Mouse (Mus musculus): Measurements from ENCODE around the gene Abhd13. TPM values are rescaled to one million over a fixed set of nuclear protein-coding genes. Genes with fewer than 3 reads are reported as not detected.

Abhd13 gene
- total RNA-seq (2012; rRNA removed): 26.4 and 28.5 TPM in 2 replicates

DNA sequence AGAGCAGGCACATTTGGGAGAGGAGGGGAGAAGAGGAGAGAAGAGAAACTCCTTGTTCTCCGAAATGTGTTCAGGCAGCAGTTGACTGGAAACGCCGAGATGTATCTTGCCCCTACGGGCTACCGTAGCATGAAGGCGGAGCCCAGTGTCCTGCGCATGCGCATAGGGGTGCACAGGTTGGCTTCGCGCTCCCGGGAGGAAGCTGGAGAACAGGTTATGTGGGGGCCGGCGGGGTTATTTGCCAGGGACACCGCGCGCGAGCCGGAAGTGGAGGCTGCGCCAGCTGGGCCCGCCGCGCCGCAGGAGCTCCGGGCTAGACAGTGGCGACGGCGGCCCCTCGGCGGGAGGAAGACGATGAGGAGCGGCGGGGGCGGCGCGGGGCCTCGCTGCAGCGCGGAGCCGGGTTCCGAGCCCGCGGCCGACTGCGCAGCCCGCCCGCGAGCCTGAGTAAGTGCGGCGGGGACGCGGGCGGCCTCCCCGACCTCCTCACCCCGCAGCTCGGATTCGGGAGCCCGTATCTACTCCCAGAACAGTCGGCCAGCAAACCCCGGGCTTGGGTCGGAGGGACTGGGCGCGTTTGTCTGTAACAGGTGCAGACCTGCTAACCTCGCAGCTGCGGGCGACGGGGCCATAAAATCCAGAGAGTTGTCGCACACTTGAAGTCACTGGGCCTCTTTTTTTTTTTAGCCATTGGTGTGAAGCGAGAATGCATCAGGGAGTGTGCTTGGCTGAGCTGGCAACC, at the start of gene Abhd13, which contains the start of gene Lig4:
Gene Abhd13, plus strand, starts transcription at position 135 of the 742 bp plus-strand sequence.
Gene Lig4, minus strand, starts transcription at position 114 of the 742 bp plus-strand sequence.
- Histone ChIP-seq H3K4me1 (ENCODE audit: control insufficient read depth in 2 of 2, insufficient read depth in 2 of 2, low read length in 2 of 2, poor library complexity in 1 of 2) (no peaks in the 10 kb centered on the region; a peak in 1 of 4 replicates), H3K27ac (ENCODE audit: insufficient read depth, low read depth, low read length, poor library complexity, severe bottlenecking) (no peak within 1 kb of the TSS), H3K9ac (ENCODE audit: insufficient read depth, low read depth, low read length, poor library complexity, severe bottlenecking) (peak within 1 kb of the TSS; percentile 94), H3K9me3 (ENCODE audit: control insufficient read depth, insufficient read depth, low read depth, low read length) (no peaks in the 10 kb centered on the region), H3K4me3 (ENCODE audit: insufficient read depth in 1 of 2, low read depth in 1 of 2, low read length in 2 of 2, poor library complexity in 1 of 2, severe bottlenecking in 1 of 2) (peak within 1 kb of the TSS; percentile 80 to 81), H3K36me3 (ENCODE audit: control insufficient read depth, insufficient read depth, low read length, poor library complexity, severe bottlenecking) (peaks cover 2% of the 10 kb centered on the region)
- peak; percentile 94 for DNase-seq (ENCODE audit: low read depth, low spot score)
- in situ Hi-C loops (cut with MboI; ENCODE audit: low sequenced_read_pairs in 2 of 2, unreplicated experiment in 2 of 2): no loop called here
- TF ChIP-seq MAFK (IDR thresholded peaks at IDR 0.05; ENCODE audit: insufficient read depth, low read depth, low read length) (no peak), HCFC1 (IDR thresholded peaks at IDR 0.05; ENCODE audit: borderline replicate concordance, insufficient read depth, low read length) (peak; percentile 87), ZC3H11A (IDR thresholded peaks at IDR 0.05; ENCODE audit: borderline replicate concordance, low read depth, low read length) (no peak), CHD2 (IDR thresholded peaks at IDR 0.05; ENCODE audit: low read depth, low read length) (no peak), ZNF384 (IDR thresholded peaks at IDR 0.05; ENCODE audit: low read depth, low read length) (no peak)

DNA sequence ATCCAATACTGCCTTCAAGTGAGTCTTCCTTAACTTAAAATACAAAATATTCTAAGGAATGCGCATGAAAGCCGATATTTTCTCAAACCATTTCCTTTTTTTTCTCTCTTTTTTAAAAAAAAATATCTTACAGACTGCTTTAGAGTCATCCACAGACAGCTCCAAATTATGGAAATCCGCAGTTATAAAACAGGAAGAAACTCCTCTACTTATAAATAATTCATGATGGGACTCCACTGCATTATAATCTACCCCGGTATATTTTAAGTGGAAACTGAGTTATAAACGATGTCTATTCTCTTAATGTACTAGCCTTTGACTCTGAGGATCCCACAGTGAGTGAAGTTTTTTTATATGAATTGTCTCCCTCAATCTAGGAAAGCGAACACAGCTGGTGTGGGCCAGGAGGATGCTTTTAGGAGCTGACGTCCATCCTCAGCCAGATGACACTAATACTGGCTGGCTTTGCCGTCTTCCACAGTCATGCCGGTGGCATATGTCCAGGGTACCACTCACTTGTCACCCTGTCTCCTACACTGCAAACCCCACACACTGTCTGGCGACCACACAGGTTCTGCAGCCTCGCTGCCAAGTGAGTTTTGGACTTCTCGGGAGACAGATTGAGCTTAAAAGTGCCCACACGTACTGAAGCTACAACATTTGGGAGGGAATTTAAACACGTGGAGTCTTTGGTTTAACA, 47.6 kb upstream of the Abhd13 start:
- H3K4me3 ChIP-seq (ENCODE audit: insufficient read depth in 1 of 2, low read depth in 1 of 2, low read length in 2 of 2, poor library complexity in 1 of 2, severe bottlenecking in 1 of 2): no peak overlapping the region
- H3K27ac ChIP-seq (ENCODE audit: insufficient read depth, low read depth, low read length, poor library complexity, severe bottlenecking): no peak overlapping the region
- TF ChIP-seq MAFK (IDR thresholded peaks at IDR 0.05; ENCODE audit: insufficient read depth, low read depth, low read length) (no peak), CHD2 (IDR thresholded peaks at IDR 0.05; ENCODE audit: low read depth, low read length) (no peak), HCFC1 (IDR thresholded peaks at IDR 0.05; ENCODE audit: borderline replicate concordance, insufficient read depth, low read length) (no peak), ZNF384 (IDR thresholded peaks at IDR 0.05; ENCODE audit: low read depth, low read length) (no peak), ZC3H11A (IDR thresholded peaks at IDR 0.05; ENCODE audit: borderline replicate concordance, low read depth, low read length) (no peak)
- no peaks in the 10 kb centered on the region for H3K4me1 ChIP-seq (ENCODE audit: control insufficient read depth in 2 of 2, insufficient read depth in 2 of 2, low read length in 2 of 2, poor library complexity in 1 of 2)
- H3K9me3 ChIP-seq (ENCODE audit: control insufficient read depth, insufficient read depth, low read depth, low read length): no peaks in the 10 kb centered on the region
- no peak overlapping the region for H3K9ac ChIP-seq (ENCODE audit: insufficient read depth, low read depth, low read length, poor library complexity, severe bottlenecking)
- DNase-seq (ENCODE audit: low read depth, low spot score): no peak
- H3K36me3 ChIP-seq (ENCODE audit: control insufficient read depth, insufficient read depth, low read length, poor library complexity, severe bottlenecking): no peaks in the 10 kb centered on the region
- in situ Hi-C loops (cut with MboI; ENCODE audit: low sequenced_read_pairs in 2 of 2, unreplicated experiment in 2 of 2): loop anchor here in 1 of 2 experiments (25.0 kb wide), 1 partner anchor 693 kb away; no protein-coding TSS in a partner anchor

DNA sequence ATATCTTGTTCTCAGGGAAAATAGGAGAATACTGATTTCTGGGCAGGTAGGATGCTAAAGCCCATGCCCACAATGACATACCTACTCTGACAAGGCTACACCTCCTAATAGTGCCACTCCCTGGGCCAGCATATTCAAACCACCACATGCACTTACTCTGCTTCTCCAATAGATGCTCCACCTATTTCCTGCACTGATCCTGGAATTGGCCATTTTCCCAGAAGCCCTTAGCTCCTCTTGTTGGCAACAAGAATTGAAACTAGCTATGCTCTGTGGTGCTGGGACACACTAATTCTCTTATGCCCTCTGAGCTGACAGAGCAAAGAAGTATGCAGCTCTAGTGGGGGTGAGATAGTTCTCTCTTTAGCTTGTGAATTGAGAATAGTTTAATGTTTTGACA, 44.8 kb upstream of the Abhd13 start:
- in situ Hi-C loops (cut with MboI; ENCODE audit: low sequenced_read_pairs in 2 of 2, unreplicated experiment in 2 of 2): loop anchor here in 1 of 2 experiments (25.0 kb wide), 1 partner anchor 695 kb away; no protein-coding TSS in a partner anchor
- no peak overlapping the region for H3K4me3 ChIP-seq (ENCODE audit: insufficient read depth in 1 of 2, low read depth in 1 of 2, low read length in 2 of 2, poor library complexity in 1 of 2, severe bottlenecking in 1 of 2)

DNA sequence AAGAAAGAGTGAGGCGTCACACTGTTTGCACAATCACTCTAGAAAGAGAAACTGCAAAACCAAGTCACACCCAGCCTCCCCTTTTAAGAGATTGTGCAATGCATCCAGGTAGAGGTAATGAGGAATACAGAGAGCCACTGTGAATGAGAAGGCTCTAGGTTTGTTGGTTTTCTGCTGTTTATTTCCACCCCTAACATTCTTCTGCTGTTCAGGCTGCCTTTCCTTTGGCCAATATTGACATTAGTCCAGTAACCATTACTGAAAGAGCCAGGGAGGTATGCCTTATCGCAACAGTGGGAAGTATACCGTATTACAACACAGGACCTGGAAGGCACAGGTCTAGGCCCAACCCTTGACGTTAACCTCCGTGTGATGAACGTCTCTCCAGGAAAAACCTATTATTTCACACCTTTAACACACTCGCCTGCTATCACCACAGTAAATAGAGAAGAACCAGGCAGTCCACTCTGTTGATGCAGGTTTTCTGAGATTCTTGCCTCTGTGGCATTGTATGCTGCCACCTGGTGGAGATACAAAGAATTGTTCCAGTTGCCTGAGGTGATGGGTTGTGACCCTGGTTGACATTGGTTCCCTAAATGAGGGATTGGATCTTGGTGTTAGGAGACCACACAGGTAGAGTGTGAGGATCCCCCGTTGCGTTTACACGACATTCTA, 42.5 kb upstream of the Abhd13 start:
- no peaks in the 10 kb centered on the region for H3K36me3 ChIP-seq (ENCODE audit: control insufficient read depth, insufficient read depth, low read length, poor library complexity, severe bottlenecking)
- H3K4me3 ChIP-seq (ENCODE audit: insufficient read depth in 1 of 2, low read depth in 1 of 2, low read length in 2 of 2, poor library complexity in 1 of 2, severe bottlenecking in 1 of 2): no peak overlapping the region
- H3K9ac ChIP-seq (ENCODE audit: insufficient read depth, low read depth, low read length, poor library complexity, severe bottlenecking): no peak overlapping the region
- DNase-seq (ENCODE audit: low read depth, low spot score): peak; percentile 65
- no peak overlapping the region for H3K27ac ChIP-seq (ENCODE audit: insufficient read depth, low read depth, low read length, poor library complexity, severe bottlenecking)
- in situ Hi-C loops (cut with MboI; ENCODE audit: low sequenced_read_pairs in 2 of 2, unreplicated experiment in 2 of 2): loop anchor here in 1 of 2 experiments (25.0 kb wide), 1 partner anchor 698 kb away; no protein-coding TSS in a partner anchor
- H3K4me1 ChIP-seq (ENCODE audit: control insufficient read depth in 2 of 2, insufficient read depth in 2 of 2, low read length in 2 of 2, poor library complexity in 1 of 2): no peaks in the 10 kb centered on the region; a peak in 1 of 4 replicates
- no peaks in the 10 kb centered on the region for H3K9me3 ChIP-seq (ENCODE audit: control insufficient read depth, insufficient read depth, low read depth, low read length)
- TF ChIP-seq ZC3H11A (IDR thresholded peaks at IDR 0.05; ENCODE audit: borderline replicate concordance, low read depth, low read length) (peak; percentile 23; the same call in 1 of the 2 replicates), ZNF384 (IDR thresholded peaks at IDR 0.05; ENCODE audit: low read depth, low read length) (no peak)

More for the DNA sequence above, 44.8 kb upstream of the Abhd13 start:
- DNase-seq (ENCODE audit: low read depth, low spot score): no peak
- Histone ChIP-seq H3K36me3 (ENCODE audit: control insufficient read depth, insufficient read depth, low read length, poor library complexity, severe bottlenecking) (no peaks in the 10 kb centered on the region), H3K4me1 (ENCODE audit: control insufficient read depth in 2 of 2, insufficient read depth in 2 of 2, low read length in 2 of 2, poor library complexity in 1 of 2) (no peaks in the 10 kb centered on the region; a peak in 1 of 4 replicates), H3K9me3 (ENCODE audit: control insufficient read depth, insufficient read depth, low read depth, low read length) (no peaks in the 10 kb centered on the region), H3K27ac (ENCODE audit: insufficient read depth, low read depth, low read length, poor library complexity, severe bottlenecking) (no peak overlapping the region), H3K9ac (ENCODE audit: insufficient read depth, low read depth, low read length, poor library complexity, severe bottlenecking) (no peak overlapping the region)
- TF ChIP-seq ZNF384 (IDR thresholded peaks at IDR 0.05; ENCODE audit: low read depth, low read length) (no peak), CHD2 (IDR thresholded peaks at IDR 0.05; ENCODE audit: low read depth, low read length) (no peak), MAFK (IDR thresholded peaks at IDR 0.05; ENCODE audit: insufficient read depth, low read depth, low read length) (no peak)
